Mouse (Mus musculus) embryo, embryonic 11.5 days (tissue): ENCODE results near the gene Syn1.
A peak's percentile ranks its signal among the peaks of the same experiment; 100 is the strongest.

Experiments used
- DNase-seq: peaks from one replicate; pipeline ENCODE4 v3.0.0-alpha.2; 2012; ENCODE audit warnings: low read depth, low spot score

The Syn1 gene

GRCm38 (mm10) chrX:20920844-20921364 lies at the start of gene Syn1:
TSS of gene Syn1 (minus strand) at chrX:20921004.
- DNase-seq = peak; percentile 72

- DNase-seq = peak; percentile 80
Observed at GRCm38 (mm10) chrX:20961477-20962378, 40.9 kb upstream of the Syn1 start, which contains the start of gene Uxt. TSS of gene Uxt (minus strand) at chrX:20962017.

GRCm38 (mm10) chrX:20950191-20950880 lies 29.5 kb upstream of the Syn1 start, which contains the start of gene Elk1:
TSS of gene Elk1 (minus strand) at chrX:20950608.
- DNase-seq = peak; percentile 80

- DNase-seq = no peak
Observed at GRCm38 (mm10) chrX:20946055-20946454, 25.3 kb upstream of the Syn1 start.

GRCm38 (mm10) chrX:20931963-20932362 lies 11.2 kb upstream of the Syn1 start:
- DNase-seq = no peak

GRCm38 (mm10) chrX:20931364-20931763 lies 10.6 kb upstream of the Syn1 start, which contains the start of gene Cfp:
TSS of gene Cfp (minus strand) at chrX:20931555.
- no peak for DNase-seq

- no peak for DNase-seq
Observed at GRCm38 (mm10) chrX:20929859-20930258, 9.1 kb upstream of the Syn1 start.

- DNase-seq = no peak
Observed at GRCm38 (mm10) chrX:20924976-20925375, 4.2 kb upstream of the Syn1 start.

GRCm38 (mm10) chrX:20923506-20923905 lies 2.7 kb upstream of the Syn1 start:
- DNase-seq = no peak

GRCm38 (mm10) chrX:20921366-20921765 lies 562 bp upstream of the Syn1 start:
- DNase-seq = no peak

- no peak for DNase-seq
Observed at GRCm38 (mm10) chrX:20920249-20920843, 458 bp downstream of the Syn1 start.

GRCm38 (mm10) chrX:20915075-20915474 lies 5.7 kb downstream of the Syn1 start:
- no peak for DNase-seq

- DNase-seq = no peak
Observed at GRCm38 (mm10) chrX:20913726-20914125, 7.1 kb downstream of the Syn1 start.

GRCm38 (mm10) chrX:20910074-20910473 lies 10.7 kb downstream of the Syn1 start:
- no peak for DNase-seq

GRCm38 (mm10) chrX:20875241-20875640 lies 45.6 kb downstream of the Syn1 start:
- no peak for DNase-seq

- DNase-seq = no peak
Observed at GRCm38 (mm10) chrX:20872928-20873500, 47.8 kb downstream of the Syn1 start.

GRCm38 (mm10) chrX:20869962-20870513 lies 50.8 kb downstream of the Syn1 start, which contains the start of gene Timp1:
TSS of gene Timp1 (plus strand) at chrX:20870166.
- DNase-seq = no peak

- DNase-seq = no peak
Observed at GRCm38 (mm10) chrX:20869203-20869602, 51.6 kb downstream of the Syn1 start.

- DNase-seq = no peak
Observed at GRCm38 (mm10) chrX:20868091-20868490, 52.7 kb downstream of the Syn1 start.

- no peak for DNase-seq
Observed at GRCm38 (mm10) chrX:20863161-20864101, 57.4 kb downstream of the Syn1 start.
